Mouse (Mus musculus) stomach, embryonic 16.5 days (tissue): ENCODE data around the gene Ptger1. TPM values are rescaled to one million over a fixed set of nuclear protein-coding genes. Genes with fewer than 3 reads are reported as not detected.

ENCODE experiments used
- ATAC-seq: fragments of 200-750 bp; cut with Nextera tagmentation; 2 replicates; pipeline ENCODE4 v1.8.0; 2017; ENCODE audit warnings: moderate number of reproducible peaks, moderate TSS enrichment; ENCODE audit not compliant: insufficient read depth, low FRiP score
- H3K27ac ChIP-seq: fragments of 300-500 bp; sonication (generic); 2 replicates; pipeline ENCODE4 v1.5.1; 2014; ENCODE audit warnings: low read length
- H3K27me3 ChIP-seq: fragments of 300-500 bp; sonication (generic); 2 replicates; pipeline ENCODE4 v1.6.1; 2014; ENCODE audit warnings: low read length, control low read depth, mixed read lengths; ENCODE audit not compliant: control insufficient read depth, insufficient read depth
- H3K36me3 ChIP-seq: fragments of 300-500 bp; sonication (generic); 2 replicates; pipeline ENCODE4 v1.6.1; 2014; ENCODE audit warnings: low read length; ENCODE audit not compliant: control insufficient read depth, insufficient read depth
- H3K4me1 ChIP-seq: fragments of 300-500 bp; sonication (generic); 2 replicates; pipeline ENCODE4 v1.6.1; 2014; ENCODE audit warnings: low read length, control low read depth, mixed read lengths; ENCODE audit not compliant: control insufficient read depth, insufficient read depth
- H3K4me2 ChIP-seq: fragments of 300-500 bp; sonication (generic); 2 replicates; pipeline ENCODE4 v1.6.1; 2014; ENCODE audit warnings: low read depth, low read length, mixed read lengths
- H3K4me3 ChIP-seq: fragments of 300-500 bp; sonication (generic); replicated peaks from 2 replicates; pipeline ENCODE4 v1.5.1; 2014; ENCODE audit warnings: mild to moderate bottlenecking, low read length
- H3K9ac ChIP-seq: fragments of 300-500 bp; sonication (generic); 2 replicates; pipeline ENCODE4 v1.6.1; 2014; ENCODE audit warnings: low read length
- H3K9me3 ChIP-seq: fragments of 300-500 bp; sonication (generic); replicated peaks from 2 replicates; pipeline ENCODE4 v1.6.1; 2016; ENCODE audit warnings: low read length, control low read depth; ENCODE audit not compliant: control insufficient read depth
- WGBS: fragments of 180-500 bp; shearing (Covaris S2); extraction: QIAGEN DNeasy Blood & Tissue Kit; methylation state at CpG from one replicate; pipeline ENCODE4 v1.1.7; 2014; 5-methylcytosine and 5-hydroxymethylcytosine counted together
- polyA plus RNA-seq: library from polyadenylated mRNA; unstranded; fragments of >200 nt; fragmentation: Nextera tagmentation; extraction: Ambion mirVana; gene quantifications from 2 replicates; pipeline ENCODE4 v1.2.1, GENCODE M21; 2015

Gene Ptger1
- polyA plus RNA-seq, 1 experiment from 2014 or later: 5.7 TPM

GRCm38 (mm10) chr8:83698291-83698660 lies 31.8 kb downstream of the Ptger1 start:
- 5% methylated on average over 15 of the region's 15 CpGs for WGBS
- peak overlapping the region; percentile 89 for H3K4me3 ChIP-seq
- peak; percentile 11; the same call in 1 of the 2 replicates for ATAC-seq
- no peaks in the 10 kb centered on the region for H3K27me3 ChIP-seq
- H3K4me1 ChIP-seq: peaks cover 41% of the 10 kb centered on the region
- H3K9me3 ChIP-seq: no peaks in the 10 kb centered on the region; the same call in 1 of the 2 replicates
- peak overlapping the region; percentile 94 for H3K4me2 ChIP-seq
- H3K9ac ChIP-seq: peak overlapping the region; percentile 97
- peak overlapping the region; percentile 86 for H3K27ac ChIP-seq
- H3K36me3 ChIP-seq: no peaks in the 10 kb centered on the region

GRCm38 (mm10) chr8:83698661-83699453 lies 32.4 kb downstream of the Ptger1 start, which contains the start of gene Pkn1:
TSS of gene Pkn1 (minus strand) at chr8:83699179.
- under 1% methylated on average over 85 of the region's 85 CpGs for WGBS
- Histone ChIP-seq H3K4me2 (peak within 1 kb of the TSS; percentile 94), H3K4me1 (peaks cover 40% of the 10 kb centered on the region), H3K27me3 (no peaks in the 10 kb centered on the region), H3K36me3 (no peaks in the 10 kb centered on the region), H3K9me3 (no peaks in the 10 kb centered on the region; the same call in 1 of the 2 replicates), H3K27ac (peak within 1 kb of the TSS; percentile 86), H3K4me3 (peak within 1 kb of the TSS; percentile 89), H3K9ac (peak within 1 kb of the TSS; percentile 97)
- ATAC-seq: peak; percentile 94

GRCm38 (mm10) chr8:83699566-83699965 lies 33.1 kb downstream of the Ptger1 start:
- Histone ChIP-seq H3K27me3 (no peaks in the 10 kb centered on the region), H3K4me1 (peaks cover 34% of the 10 kb centered on the region), H3K9me3 (no peaks in the 10 kb centered on the region; the same call in 1 of the 2 replicates), H3K4me2 (peak overlapping the region; percentile 94), H3K27ac (peak overlapping the region; percentile 86), H3K9ac (peak overlapping the region; percentile 97), H3K36me3 (no peaks in the 10 kb centered on the region), H3K4me3 (peak overlapping the region; percentile 89)
- WGBS: 17% methylated on average over 9 of the region's 9 CpGs
- ATAC-seq: no peak

GRCm38 (mm10) chr8:83700423-83701085 lies 34.1 kb downstream of the Ptger1 start:
- no peak overlapping the region for H3K9ac ChIP-seq
- no peak overlapping the region for H3K27ac ChIP-seq
- no peak overlapping the region for H3K4me3 ChIP-seq
- no peaks in the 10 kb centered on the region; the same call in 1 of the 2 replicates for H3K9me3 ChIP-seq
- H3K27me3 ChIP-seq: no peaks in the 10 kb centered on the region
- H3K36me3 ChIP-seq: no peaks in the 10 kb centered on the region
- H3K4me2 ChIP-seq: no peak overlapping the region
- ATAC-seq: no peak
- WGBS: 73% methylated on average over 9 of the region's 9 CpGs
- peaks cover 29% of the 10 kb centered on the region for H3K4me1 ChIP-seq

GRCm38 (mm10) chr8:83703426-83703825 lies 36.9 kb downstream of the Ptger1 start:
- no peak overlapping the region for H3K9ac ChIP-seq
- WGBS: 77% methylated on average over 4 of the region's 4 CpGs
- no peak for ATAC-seq
- H3K4me1 ChIP-seq: peaks cover 9% of the 10 kb centered on the region
- H3K9me3 ChIP-seq: no peaks in the 10 kb centered on the region; the same call in 1 of the 2 replicates
- H3K27ac ChIP-seq: no peak overlapping the region
- H3K4me2 ChIP-seq: no peak overlapping the region
- H3K27me3 ChIP-seq: no peaks in the 10 kb centered on the region
- H3K36me3 ChIP-seq: no peaks in the 10 kb centered on the region
- no peak overlapping the region for H3K4me3 ChIP-seq

GRCm38 (mm10) chr8:83706411-83706810 lies 39.9 kb downstream of the Ptger1 start:
- no peaks in the 10 kb centered on the region for H3K27me3 ChIP-seq
- no peak overlapping the region for H3K9ac ChIP-seq
- ATAC-seq: no peak
- no peaks in the 10 kb centered on the region; the same call in 1 of the 2 replicates for H3K9me3 ChIP-seq
- no peaks in the 10 kb centered on the region for H3K4me1 ChIP-seq
- no peaks in the 10 kb centered on the region for H3K36me3 ChIP-seq
- WGBS: 56% methylated on average over 5 of the region's 5 CpGs
- H3K27ac ChIP-seq: no peak overlapping the region
- H3K4me2 ChIP-seq: no peak overlapping the region
- H3K4me3 ChIP-seq: no peak overlapping the region

GRCm38 (mm10) chr8:83707554-83707953 lies 41.1 kb downstream of the Ptger1 start:
- no peaks in the 10 kb centered on the region for H3K4me1 ChIP-seq
- no peak overlapping the region for H3K4me2 ChIP-seq
- no peaks in the 10 kb centered on the region for H3K36me3 ChIP-seq
- 68% methylated on average over 8 of the region's 8 CpGs for WGBS
- no peak for ATAC-seq
- no peaks in the 10 kb centered on the region for H3K9me3 ChIP-seq
- no peak overlapping the region for H3K4me3 ChIP-seq
- H3K9ac ChIP-seq: no peak overlapping the region
- no peak overlapping the region for H3K27ac ChIP-seq
- no peaks in the 10 kb centered on the region for H3K27me3 ChIP-seq

GRCm38 (mm10) chr8:83714676-83715030 lies 48.2 kb downstream of the Ptger1 start:
- H3K4me2 ChIP-seq: peak overlapping the region; percentile 55
- 15% methylated on average over 8 of the region's 8 CpGs for WGBS
- peak overlapping the region; percentile 57; the same call in 1 of the 2 replicates for H3K9ac ChIP-seq
- ATAC-seq: no peak; the same call in 1 of the 2 replicates
- H3K27me3 ChIP-seq: no peaks in the 10 kb centered on the region
- no peak overlapping the region for H3K27ac ChIP-seq
- no peaks in the 10 kb centered on the region for H3K9me3 ChIP-seq
- peak overlapping the region; percentile 94 for H3K4me3 ChIP-seq
- H3K36me3 ChIP-seq: no peaks in the 10 kb centered on the region
- peaks cover 17% of the 10 kb centered on the region for H3K4me1 ChIP-seq
